Mouse (Mus musculus) hindbrain, embryonic 13.5 days (tissue): ENCODE results near the gene Svbp. TPM values are rescaled to one million over a fixed set of nuclear protein-coding genes. Genes with fewer than 3 reads are reported as not detected.

Experiments
- ATAC-seq: fragments of 200-750 bp; cut with Nextera tagmentation; 2 replicates; pipeline ENCODE4 v1.8.0; 2017; ENCODE audit warnings: moderate TSS enrichment; ENCODE audit not compliant: low FRiP score
- H3K27ac ChIP-seq: fragments of 300-500 bp; sonication (generic); 2 replicates; pipeline ENCODE4 v1.5.1; 2015; ENCODE audit warnings: inconsistent platforms, mild to moderate bottlenecking, moderate library complexity
- H3K27me3 ChIP-seq: fragments of 300-500 bp; sonication (generic); 2 replicates; pipeline ENCODE4 v1.6.1; 2015; ENCODE audit warnings: mild to moderate bottlenecking, inconsistent platforms
- H3K36me3 ChIP-seq: fragments of 300-500 bp; sonication (generic); 2 replicates; pipeline ENCODE4 v1.6.1; 2015; ENCODE audit warnings: mild to moderate bottlenecking, inconsistent platforms
- H3K4me1 ChIP-seq: fragments of 300-500 bp; sonication (generic); replicated peaks from 2 replicates; pipeline ENCODE4 v1.6.1; 2015; ENCODE audit warnings: inconsistent platforms
- H3K4me2 ChIP-seq: fragments of 300-500 bp; sonication (generic); 2 replicates; pipeline ENCODE4 v1.6.1; 2015; ENCODE audit warnings: inconsistent platforms, mild to moderate bottlenecking, moderate library complexity
- H3K4me3 ChIP-seq: fragments of 300-500 bp; sonication (generic); 2 replicates; pipeline ENCODE4 v1.5.1; 2015; ENCODE audit warnings: mild to moderate bottlenecking, inconsistent platforms
- H3K9ac ChIP-seq: fragments of 300-500 bp; sonication (generic); 2 replicates; pipeline ENCODE4 v1.6.1; 2015; ENCODE audit warnings: mild to moderate bottlenecking, inconsistent platforms
- H3K9me3 ChIP-seq: fragments of 300-500 bp; sonication (generic); 2 replicates; pipeline ENCODE4 v1.6.1; 2016; ENCODE audit warnings: inconsistent platforms
- WGBS: fragments of 180-500 bp; shearing (Covaris S2); methylation state at CpG from one replicate; pipeline ENCODE4 v1.1.7; 2015; 5-methylcytosine and 5-hydroxymethylcytosine counted together
- polyA plus RNA-seq: library from polyadenylated mRNA; unstranded; fragments of >200 nt; fragmentation: Nextera tagmentation; extraction: Ambion mirVana; gene quantifications from 2 replicates; pipeline ENCODE4 v1.2.1, GENCODE M21; 2015

Svbp gene
- polyA plus RNA-seq, 1 experiment from 2014 or later = 245 TPM

- Histone ChIP-seq H3K4me3 (no peak overlapping the region), H3K4me1 (peaks cover 20% of the 10 kb centered on the region), H3K27ac (no peak overlapping the region), H3K4me2 (no peak overlapping the region), H3K27me3 (no peaks in the 10 kb centered on the region), H3K36me3 (no peaks in the 10 kb centered on the region), H3K9me3 (no peaks in the 10 kb centered on the region), H3K9ac (no peak overlapping the region)
- WGBS = 83% methylated on average over 4 of the region's 4 CpGs
- ATAC-seq = no peak
Measured at GRCm38 (mm10) chr4:119192757-119193156, 2.3 kb upstream of the Svbp start.

GRCm38 (mm10) chr4:119195582-119196320, 645 bp downstream of the Svbp start:
- Histone ChIP-seq H3K27me3 (no peaks in the 10 kb centered on the region), H3K4me2 (peak overlapping the region; percentile 75), H3K9me3 (no peaks in the 10 kb centered on the region), H3K9ac (peak overlapping the region; percentile 85), H3K36me3 (peaks cover 5% of the 10 kb centered on the region), H3K4me3 (peak overlapping the region; percentile 75), H3K27ac (peak overlapping the region; percentile 88), H3K4me1 (peaks cover 29% of the 10 kb centered on the region)
- WGBS = 6% methylated on average over 18 of the region's 18 CpGs
- ATAC-seq = 0 out of 2 replicates have a peak, but pooled peaks have one; percentile 7

GRCm38 (mm10) chr4:119198105-119198504, 3.0 kb downstream of the Svbp start:
- Histone ChIP-seq H3K27me3 (no peaks in the 10 kb centered on the region), H3K4me3 (no peak overlapping the region), H3K4me1 (peaks cover 29% of the 10 kb centered on the region), H3K36me3 (peaks cover 19% of the 10 kb centered on the region), H3K4me2 (peak overlapping the region; percentile 75; the same call in 1 of the 2 replicates), H3K27ac (no peak overlapping the region; the same call in 1 of the 2 replicates), H3K9me3 (no peaks in the 10 kb centered on the region), H3K9ac (0 out of 2 replicates have a peak overlapping the region, but pooled peaks have one; percentile 51)
- 80% methylated on average over 6 of the region's 6 CpGs for WGBS
- no peak for ATAC-seq

GRCm38 (mm10) chr4:119204672-119205071, 9.6 kb downstream of the Svbp start:
- no peaks in the 10 kb centered on the region for H3K9me3 ChIP-seq
- no peak overlapping the region for H3K27ac ChIP-seq
- H3K36me3 ChIP-seq = peaks cover 19% of the 10 kb centered on the region
- no peak overlapping the region for H3K9ac ChIP-seq
- 19% methylated on average over 8 of the region's 8 CpGs for WGBS
- H3K4me3 ChIP-seq = no peak overlapping the region
- ATAC-seq = peak; percentile 64
- no peaks in the 10 kb centered on the region for H3K27me3 ChIP-seq
- no peak overlapping the region for H3K4me2 ChIP-seq
- 0 out of 2 replicates have a peak, but pooled peaks cover 12% of the 10 kb centered on the region for H3K4me1 ChIP-seq

GRCm38 (mm10) chr4:119216667-119217066, 21.6 kb downstream of the Svbp start:
- H3K4me3 ChIP-seq = no peak overlapping the region
- no peak overlapping the region for H3K9ac ChIP-seq
- H3K27me3 ChIP-seq = no peaks in the 10 kb centered on the region
- 73% methylated on average over 8 of the region's 8 CpGs for WGBS
- no peak overlapping the region for H3K4me2 ChIP-seq
- 0 out of 2 replicates have a peak, but pooled peaks cover 9% of the 10 kb centered on the region for H3K4me1 ChIP-seq
- no peaks in the 10 kb centered on the region for H3K9me3 ChIP-seq
- ATAC-seq = no peak; the same call in 1 of the 2 replicates
- H3K27ac ChIP-seq = no peak overlapping the region
- no peaks in the 10 kb centered on the region for H3K36me3 ChIP-seq

GRCm38 (mm10) chr4:119218169-119218568, 23.1 kb downstream of the Svbp start, which contains the start of gene Tmem269:
TSS of gene Tmem269 (minus strand) at chr4:119218217.
- Histone ChIP-seq H3K36me3 (peaks cover 4% of the 10 kb centered on the region), H3K27ac (no peak within 1 kb of the TSS), H3K9me3 (no peaks in the 10 kb centered on the region), H3K27me3 (no peaks in the 10 kb centered on the region), H3K4me2 (no peak within 1 kb of the TSS), H3K9ac (no peak within 1 kb of the TSS; the same call in 1 of the 2 replicates), H3K4me3 (no peak within 1 kb of the TSS), H3K4me1 (0 out of 2 replicates have a peak, but pooled peaks cover 9% of the 10 kb centered on the region)
- no peak for ATAC-seq
- WGBS = 13% methylated on average over 11 of the region's 11 CpGs

- Histone ChIP-seq H3K9me3 (no peaks in the 10 kb centered on the region), H3K36me3 (peaks cover 53% of the 10 kb centered on the region), H3K4me1 (no peaks in the 10 kb centered on the region), H3K27ac (no peak overlapping the region), H3K9ac (no peak overlapping the region), H3K4me3 (no peak overlapping the region), H3K27me3 (no peaks in the 10 kb centered on the region), H3K4me2 (no peak overlapping the region)
- 81% methylated on average over 1 of the region's 1 CpGs for WGBS
- ATAC-seq = no peak
Measured at GRCm38 (mm10) chr4:119223696-119224095, 28.6 kb downstream of the Svbp start.

- H3K4me1 ChIP-seq = no peaks in the 10 kb centered on the region
- no peaks in the 10 kb centered on the region for H3K27me3 ChIP-seq
- H3K4me3 ChIP-seq = no peak overlapping the region
- H3K36me3 ChIP-seq = peaks cover 53% of the 10 kb centered on the region
- H3K27ac ChIP-seq = no peak overlapping the region
- H3K9me3 ChIP-seq = no peaks in the 10 kb centered on the region
- no peak overlapping the region for H3K4me2 ChIP-seq
- H3K9ac ChIP-seq = no peak overlapping the region
- 98% methylated on average over 3 of the region's 3 CpGs for whole genome bisulfite sequencing
- no peak for ATAC-seq
Measured at GRCm38 (mm10) chr4:119224534-119224933, 29.4 kb downstream of the Svbp start.

- Histone ChIP-seq H3K9ac (no peak overlapping the region; the same call in 1 of the 2 replicates), H3K9me3 (no peaks in the 10 kb centered on the region), H3K4me1 (no peaks in the 10 kb centered on the region), H3K27me3 (no peaks in the 10 kb centered on the region), H3K27ac (no peak overlapping the region), H3K36me3 (peaks cover 53% of the 10 kb centered on the region), H3K4me3 (no peak overlapping the region), H3K4me2 (no peak overlapping the region)
- no peak for ATAC-seq
- WGBS = 94% methylated on average over 9 of the region's 9 CpGs
Measured at GRCm38 (mm10) chr4:119225719-119226118, 30.6 kb downstream of the Svbp start.

GRCm38 (mm10) chr4:119226751-119227150, 31.6 kb downstream of the Svbp start:
- Histone ChIP-seq H3K4me1 (peaks cover 5% of the 10 kb centered on the region), H3K9me3 (no peaks in the 10 kb centered on the region), H3K4me2 (no peak overlapping the region), H3K27ac (no peak overlapping the region), H3K36me3 (peaks cover 53% of the 10 kb centered on the region), H3K4me3 (no peak overlapping the region), H3K27me3 (no peaks in the 10 kb centered on the region), H3K9ac (no peak overlapping the region)
- no peak for ATAC-seq
- 97% methylated on average over 11 of the region's 11 CpGs for WGBS

GRCm38 (mm10) chr4:119232410-119233255, 37.5 kb downstream of the Svbp start, which contains the start of the genes AU022252 and P3h1:
TSS of gene AU022252 (minus strand) at chr4:119232712.
TSS of gene P3h1 (plus strand) at chr4:119232915.
- WGBS = under 1% methylated on average over 68 of the region's 71 CpGs
- peaks cover 25% of the 10 kb centered on the region for H3K36me3 ChIP-seq
- no peaks in the 10 kb centered on the region for H3K27me3 ChIP-seq

More at GRCm38 (mm10) chr4:119232410-119233255, 37.5 kb downstream of the Svbp start, which contains the start of the genes AU022252 and P3h1:
- Histone ChIP-seq H3K27ac (peak within 1 kb of the TSS; percentile 77), H3K4me1 (peaks cover 27% of the 10 kb centered on the region), H3K4me2 (peak within 1 kb of the TSS; percentile 93), H3K9ac (peak within 1 kb of the TSS; percentile 86), H3K9me3 (no peaks in the 10 kb centered on the region), H3K4me3 (peak within 1 kb of the TSS; percentile 92)
- ATAC-seq = peak; percentile 96
